Mouse (Mus musculus) heart, postnatal 0 days (tissue): ENCODE data around the gene Papss1. TPM values are rescaled to one million over a fixed set of nuclear protein-coding genes. Genes with fewer than 3 reads are reported as not detected.

Source experiments
- ATAC-seq: fragments of 200-750 bp; cut with Nextera tagmentation; 2 replicates; pipeline ENCODE4 v1.8.0; 2017; ENCODE audit warnings: low read depth, moderate number of reproducible peaks, moderate library complexity; ENCODE audit not compliant: insufficient read depth
- DNase-seq: peaks from one replicate; pipeline ENCODE4 v3.0.0-alpha.2; 2016; ENCODE audit warnings: low spot score
- H3K27ac ChIP-seq: fragments of 300-500 bp; sonication (generic); 2 replicates; pipeline ENCODE4 v1.5.1; 2014; ENCODE audit warnings: low read depth, mild to moderate bottlenecking
- H3K27me3 ChIP-seq: fragments of 300-500 bp; sonication (generic); 2 replicates; pipeline ENCODE4 v1.6.1; 2014; ENCODE audit warnings: low read length, mixed read lengths; ENCODE audit not compliant: control insufficient read depth, insufficient read depth
- H3K36me3 ChIP-seq: fragments of 300-500 bp; sonication (generic); replicated peaks from 2 replicates; pipeline ENCODE4 v1.6.1; 2014; ENCODE audit warnings: low read length, mixed read lengths; ENCODE audit not compliant: control insufficient read depth, insufficient read depth
- H3K4me1 ChIP-seq: fragments of 300-500 bp; sonication (generic); 2 replicates; pipeline ENCODE4 v1.6.1; 2014; ENCODE audit warnings: antibody characterized with exemption; ENCODE audit not compliant: control insufficient read depth, insufficient read depth
- H3K4me2 ChIP-seq: fragments of 300-500 bp; sonication (generic); 2 replicates; pipeline ENCODE4 v1.6.1; 2014; ENCODE audit warnings: low read depth, mild to moderate bottlenecking, low read length, moderate library complexity
- H3K4me3 ChIP-seq: fragments of 300-500 bp; sonication (generic); 2 replicates; pipeline ENCODE4 v1.5.1; 2014; ENCODE audit warnings: low read depth, low read length
- H3K9ac ChIP-seq: fragments of 300-500 bp; sonication (generic); replicated peaks from 2 replicates; pipeline ENCODE4 v1.6.1; 2014; ENCODE audit warnings: low read depth, low read length, mixed read lengths
- H3K9me3 ChIP-seq: fragments of 300-500 bp; sonication (generic); replicated peaks from 2 replicates; pipeline ENCODE4 v1.6.1; 2016; ENCODE audit warnings: low read length; ENCODE audit not compliant: control insufficient read depth
- CTCF ChIP-seq: IDR thresholded peaks from 2 replicates; pipeline ENCODE4 v1.5.1; 2016; ENCODE audit warnings: antibody characterized with exemption, control low read depth, low read depth
- EP300 ChIP-seq: IDR thresholded peaks from 2 replicates; pipeline ENCODE4 v1.6.1; 2016; ENCODE audit warnings: antibody characterized with exemption, low read depth
- WGBS: fragments of 180-500 bp; shearing (Covaris S2); extraction: QIAGEN DNeasy Blood & Tissue Kit; methylation state at CpG from one replicate; pipeline ENCODE4 v1.1.7; 2014; 5-methylcytosine and 5-hydroxymethylcytosine counted together
- polyA plus RNA-seq: library from polyadenylated mRNA; unstranded; fragments of >200 nt; fragmentation: Nextera tagmentation; extraction: Ambion mirVana; gene quantifications from 2 replicates; pipeline ENCODE4 v1.2.1, GENCODE M21; 2015
- total RNA-seq: library from RNA; depleted of rRNA; stranded (reverse); fragments of >200 nt; gene quantifications from 2 replicates; pipeline ENCODE4 v1.2.3, GENCODE M21; 2014; ENCODE audit warnings: low replicate concordance

Papss1 gene
- total and polyA plus RNA-seq, 2 experiments from 2014 or later, result 22.6 to 28.2 TPM

GRCm38 (mm10) chr3:131618580-131619338 lies 54.2 kb downstream of the Papss1 start:
- Histone ChIP-seq H3K4me3 (no peak overlapping the region), H3K4me2 (no peak overlapping the region), H3K36me3 (peaks cover 17% of the 10 kb centered on the region), H3K9me3 (no peaks in the 10 kb centered on the region), H3K27ac (no peak overlapping the region), H3K27me3 (no peaks in the 10 kb centered on the region), H3K4me1 (no peaks in the 10 kb centered on the region), H3K9ac (no peak overlapping the region)
- 88% methylated on average over 18 of the region's 18 CpGs for WGBS
- DNase-seq (no peak), ATAC-seq (no peak)
- no peak for TF ChIP-seq CTCF
- TF ChIP-seq EP300, result no peak

- Histone ChIP-seq H3K27me3 (no peaks in the 10 kb centered on the region), H3K4me1 (no peaks in the 10 kb centered on the region), H3K9me3 (no peaks in the 10 kb centered on the region), H3K4me2 (no peak overlapping the region), H3K27ac (no peak overlapping the region), H3K9ac (no peak overlapping the region), H3K36me3 (peaks cover 24% of the 10 kb centered on the region), H3K4me3 (no peak overlapping the region)
- ATAC-seq (no peak), DNase-seq (no peak)
- TF ChIP-seq EP300 (no peak), CTCF (no peak)
- 65% methylated on average over 1 of the region's 1 CpGs for WGBS
These were observed 58.6 kb downstream of the Papss1 start for GRCm38 (mm10) chr3:131623208-131623607.

GRCm38 (mm10) chr3:131624063-131624462 lies 59.5 kb downstream of the Papss1 start:
- no peaks in the 10 kb centered on the region for H3K27me3 ChIP-seq
- no peak overlapping the region for H3K4me3 ChIP-seq
- H3K4me2 ChIP-seq, result no peak overlapping the region
- H3K4me1 ChIP-seq, result no peaks in the 10 kb centered on the region
- no peak for DNase-seq
- ATAC-seq, result no peak
- H3K27ac ChIP-seq, result no peak overlapping the region
- TF ChIP-seq EP300 (no peak), CTCF (no peak)
- WGBS, result 84% methylated on average over 9 of the region's 9 CpGs
- no peaks in the 10 kb centered on the region for H3K9me3 ChIP-seq
- peaks cover 24% of the 10 kb centered on the region for H3K36me3 ChIP-seq
- H3K9ac ChIP-seq, result no peak overlapping the region

- no peaks in the 10 kb centered on the region for H3K9me3 ChIP-seq
- no peak for TF ChIP-seq CTCF
- TF ChIP-seq EP300, result no peak
- ATAC-seq (no peak), DNase-seq (no peak)
- no peaks in the 10 kb centered on the region for H3K27me3 ChIP-seq
- H3K4me3 ChIP-seq, result no peak overlapping the region
- H3K4me2 ChIP-seq, result no peak overlapping the region
- WGBS, result 93% methylated on average over 4 of the region's 4 CpGs
- H3K4me1 ChIP-seq, result no peaks in the 10 kb centered on the region; the same call in 1 of the 2 replicates
- no peak overlapping the region for H3K27ac ChIP-seq
- H3K36me3 ChIP-seq, result peaks cover 31% of the 10 kb centered on the region
- no peak overlapping the region for H3K9ac ChIP-seq
These were observed 62.9 kb downstream of the Papss1 start for GRCm38 (mm10) chr3:131627476-131627875.

- Histone ChIP-seq H3K9me3 (no peaks in the 10 kb centered on the region), H3K27ac (no peak overlapping the region), H3K27me3 (no peaks in the 10 kb centered on the region), H3K36me3 (peaks cover 36% of the 10 kb centered on the region), H3K4me1 (no peaks in the 10 kb centered on the region; the same call in 1 of the 2 replicates), H3K4me3 (no peak overlapping the region), H3K4me2 (no peak overlapping the region), H3K9ac (no peak overlapping the region)
- no peak for TF ChIP-seq CTCF
- no peak for TF ChIP-seq EP300
- DNase-seq (no peak), ATAC-seq (no peak)
- 66% methylated on average over 5 of the region's 5 CpGs for WGBS
These were observed 63.7 kb downstream of the Papss1 start for GRCm38 (mm10) chr3:131628265-131628664.

GRCm38 (mm10) chr3:131628931-131629330 lies 64.4 kb downstream of the Papss1 start:
- no peaks in the 10 kb centered on the region for H3K27me3 ChIP-seq
- WGBS, result 87% methylated on average over 3 of the region's 3 CpGs
- peaks cover 32% of the 10 kb centered on the region for H3K36me3 ChIP-seq
- H3K27ac ChIP-seq, result no peak overlapping the region
- H3K4me2 ChIP-seq, result no peak overlapping the region
- H3K9me3 ChIP-seq, result no peaks in the 10 kb centered on the region
- H3K4me1 ChIP-seq, result no peaks in the 10 kb centered on the region; the same call in 1 of the 2 replicates
- TF ChIP-seq EP300, result no peak
- no peak for TF ChIP-seq CTCF
- ATAC-seq (no peak), DNase-seq (no peak)
- no peak overlapping the region for H3K4me3 ChIP-seq
- H3K9ac ChIP-seq, result no peak overlapping the region
